Mouse (Mus musculus): ENCODE results near the gene Clcc1.
A peak's percentile ranks its signal among the peaks of the same experiment; 100 is the strongest.
"Not testable (repeated sequence)": the region's sequence is repeated elsewhere in the genome, so short reads cannot be mapped to it uniquely, and the experiment has no call there.

Clcc1 gene

DNA sequence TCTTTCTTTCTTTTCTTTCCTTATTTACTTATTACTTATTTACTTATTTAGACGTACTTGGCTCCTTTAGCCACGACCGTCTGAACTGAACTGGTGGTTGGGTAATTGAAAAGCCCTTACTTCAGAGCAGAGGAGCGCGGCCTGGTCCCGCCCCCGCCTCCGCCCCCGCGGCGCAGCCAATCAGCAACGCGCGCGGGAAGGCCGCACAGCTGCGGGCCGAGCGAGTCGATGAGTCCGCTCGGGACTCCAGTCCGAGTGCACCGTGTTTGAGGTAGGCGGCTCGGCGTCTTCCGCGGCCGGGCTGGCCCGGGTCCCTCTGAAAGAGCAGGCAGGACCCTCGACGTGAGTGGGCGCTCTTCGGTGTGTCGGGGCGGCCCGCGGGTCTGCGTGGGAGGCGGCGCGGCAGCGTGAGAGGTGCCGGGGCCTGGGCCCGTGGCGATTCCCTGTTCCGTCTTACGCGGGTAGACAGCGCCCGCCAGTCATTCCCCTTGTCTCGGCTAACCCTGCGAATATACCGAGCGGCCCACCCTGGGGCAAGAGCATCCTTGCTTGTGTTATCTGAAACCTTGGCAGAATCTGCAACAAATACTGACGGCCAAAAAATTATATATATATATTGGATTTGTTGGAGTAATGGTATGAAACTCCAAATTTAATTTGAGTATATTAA lies at the start of gene Clcc1:
Clcc1 (plus strand) TSS at position 204 of the 670 bp plus-strand sequence.
- ATAC-seq (ENCODE audit: low TSS enrichment): peak; percentile 93

DNA sequence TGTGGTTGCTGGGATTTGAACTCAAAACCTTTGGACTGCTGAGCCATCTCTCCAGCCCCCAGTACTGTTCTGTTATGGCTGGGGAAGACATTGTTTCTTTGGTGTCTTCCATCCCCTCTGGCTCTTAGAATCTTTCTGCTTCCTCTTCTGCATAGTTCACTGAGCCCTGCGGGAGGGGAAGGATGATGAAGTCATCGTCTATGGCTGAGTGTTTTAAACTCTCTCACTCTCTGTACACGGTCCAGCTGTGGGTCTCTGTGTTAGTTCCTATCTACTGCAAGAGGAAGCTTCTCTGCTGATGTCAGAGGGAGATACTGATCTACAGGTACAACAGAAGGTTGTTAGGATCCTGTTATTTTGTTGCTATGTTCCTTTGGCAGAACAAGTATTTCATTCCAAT lies 44.8 kb upstream of the Clcc1 start:
- ATAC-seq (ENCODE audit: low TSS enrichment): no peak

DNA sequence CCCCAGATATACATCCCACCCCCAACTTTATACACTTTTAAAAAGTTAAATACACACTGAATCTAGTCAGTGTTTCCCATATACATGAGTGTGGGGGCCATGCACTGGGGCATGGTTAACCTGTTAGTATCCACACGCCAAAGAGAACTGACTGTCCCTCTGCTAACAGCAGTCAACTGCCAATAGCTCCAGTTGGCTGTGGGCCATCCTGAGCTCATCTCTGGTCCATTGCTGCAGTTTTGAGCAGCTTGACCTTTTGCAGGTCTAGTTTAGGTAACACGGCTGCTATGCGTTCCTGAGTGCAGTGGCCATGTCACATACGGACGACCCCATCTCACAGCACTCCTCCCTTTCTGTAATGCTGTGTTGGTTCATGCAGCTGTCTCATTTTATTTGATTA lies 19.0 kb upstream of the Clcc1 start:
- ATAC-seq (ENCODE audit: low TSS enrichment): no peak

DNA sequence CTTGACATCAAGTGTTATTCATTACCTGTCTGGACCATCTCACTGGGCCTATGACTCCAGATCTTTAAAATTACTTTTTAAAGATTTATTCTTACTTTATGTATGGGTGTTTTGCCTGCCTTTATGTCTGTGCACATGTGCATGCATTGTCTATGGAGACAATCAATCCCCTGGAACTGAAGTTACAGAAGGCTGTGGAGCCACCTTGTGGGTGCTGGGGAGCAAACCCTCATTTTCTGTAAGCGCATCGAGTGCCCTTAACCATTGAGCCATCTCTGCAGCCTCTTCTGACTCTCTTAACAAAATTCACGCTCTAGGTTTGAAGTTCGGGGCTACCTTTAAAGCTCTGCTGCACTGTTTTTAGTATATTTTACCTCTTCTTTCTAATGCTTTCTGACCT lies 14.3 kb upstream of the Clcc1 start:
- ATAC-seq (ENCODE audit: low TSS enrichment): no peak

DNA sequence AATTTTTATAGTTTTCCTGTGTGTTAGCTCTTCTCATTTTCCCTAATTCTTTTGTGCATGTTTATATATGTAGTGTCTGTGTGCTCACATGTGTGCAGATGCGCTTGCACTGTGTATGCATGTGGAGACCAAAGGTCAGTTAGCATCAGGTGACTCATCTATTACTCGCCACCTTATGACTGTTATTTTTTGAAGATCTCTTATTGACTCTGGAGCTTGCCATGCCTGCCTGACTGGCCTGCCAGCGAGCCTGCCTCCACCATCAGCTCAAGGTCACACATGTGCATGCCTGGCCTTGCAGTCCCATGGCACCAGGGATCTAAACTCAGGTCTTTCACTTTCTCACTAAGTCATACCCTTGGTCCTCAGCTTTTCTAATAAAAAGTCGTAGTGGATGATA lies 12.7 kb upstream of the Clcc1 start:
- ATAC-seq (ENCODE audit: low TSS enrichment): no peak

DNA sequence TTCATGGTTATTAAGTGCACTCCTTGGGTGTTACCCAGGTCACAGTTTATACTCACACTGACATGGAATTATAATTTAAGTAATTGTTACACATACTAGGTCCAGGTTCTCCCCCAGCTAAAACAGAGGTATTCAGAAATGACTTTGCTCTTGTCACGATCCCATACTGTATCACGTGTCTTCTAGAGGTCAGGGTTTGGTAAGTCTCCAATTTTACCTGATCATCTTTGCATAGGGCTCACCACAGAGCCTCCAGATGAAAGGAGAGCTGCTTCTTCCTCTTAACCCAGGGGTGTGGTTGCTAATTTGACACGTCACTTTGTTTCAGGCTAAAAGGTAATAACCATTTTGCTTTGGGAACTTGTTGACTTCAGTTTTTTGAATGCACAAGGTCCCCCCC lies 8.9 kb upstream of the Clcc1 start:
- no peak for ATAC-seq (ENCODE audit: low TSS enrichment)

DNA sequence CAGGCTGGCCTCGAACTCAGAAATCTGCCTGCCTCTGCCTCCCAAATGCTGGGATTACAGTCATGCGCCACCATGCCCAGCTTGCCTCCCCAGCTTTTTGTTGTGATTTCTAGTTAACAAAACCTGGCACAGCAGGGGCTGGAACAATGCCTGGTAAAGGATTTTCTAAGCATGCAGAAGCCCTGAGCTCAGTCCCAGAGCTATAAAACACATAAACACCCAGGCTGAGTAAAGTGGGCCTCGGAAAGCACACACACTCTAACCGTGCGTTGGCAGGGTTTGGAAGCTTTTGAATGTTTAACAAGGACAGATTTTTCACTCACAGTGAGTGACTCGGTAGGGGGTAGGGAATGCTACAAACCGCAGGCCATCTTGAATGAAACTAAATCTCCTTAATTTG lies 7.7 kb upstream of the Clcc1 start:
- ATAC-seq (ENCODE audit: low TSS enrichment): peak; percentile 82

DNA sequence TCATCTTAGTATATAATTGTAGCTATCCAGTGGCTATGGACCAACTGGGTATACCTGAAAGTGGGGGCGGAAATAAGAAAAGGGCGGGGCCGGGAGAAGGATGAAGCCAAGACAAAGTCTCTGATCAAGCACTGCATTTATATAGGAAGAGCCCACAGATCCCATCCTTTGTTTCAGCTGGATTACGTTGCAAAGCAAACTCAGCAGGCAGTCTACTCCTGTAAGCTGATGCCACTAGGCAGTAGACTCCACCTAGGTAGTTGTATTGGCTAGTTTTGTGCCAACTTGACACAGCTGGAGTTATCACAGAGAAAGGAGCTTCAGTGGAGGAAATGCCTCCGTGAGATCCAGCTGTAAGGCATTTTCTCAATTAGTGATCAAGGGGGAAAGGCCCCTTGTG lies 6.0 kb upstream of the Clcc1 start:
- not testable (repeated sequence) for ATAC-seq (ENCODE audit: low TSS enrichment)

DNA sequence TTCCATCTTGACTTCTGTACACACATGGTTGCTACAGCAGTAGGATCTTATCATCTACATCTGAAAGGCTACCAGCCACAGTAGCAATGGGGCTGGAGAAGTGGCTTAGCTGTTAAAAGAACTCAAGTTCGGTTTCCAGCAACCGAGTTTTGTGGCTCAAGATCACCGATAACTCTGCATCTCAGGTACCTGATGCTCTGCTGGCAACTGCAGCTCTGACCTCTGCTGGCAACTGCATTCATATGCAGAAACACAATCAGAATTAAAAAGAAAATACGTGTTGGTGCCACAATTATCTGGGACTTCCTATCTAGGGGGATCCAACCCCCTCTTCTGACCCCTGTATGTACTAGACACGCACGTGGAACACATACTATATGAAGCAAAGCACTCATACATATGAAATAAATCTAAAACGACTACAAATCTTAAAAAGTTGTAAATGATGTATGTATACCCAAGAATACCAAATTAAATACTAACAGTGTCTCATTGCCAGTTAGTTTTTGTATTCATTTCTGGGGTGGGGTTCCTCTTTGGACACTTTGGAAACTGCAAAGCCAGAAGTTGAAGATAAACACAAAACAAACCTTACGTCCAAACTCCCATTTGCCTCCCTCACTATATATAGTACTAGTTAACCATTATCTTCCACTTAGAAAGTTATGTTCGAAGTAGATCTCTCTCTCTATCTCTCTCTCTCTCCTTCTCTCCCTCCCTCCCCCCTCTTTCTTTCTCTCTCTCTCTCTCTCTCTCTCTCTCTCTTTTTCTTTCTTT lies 659 bp upstream of the Clcc1 start:
- ATAC-seq (ENCODE audit: low TSS enrichment): no peak

DNA sequence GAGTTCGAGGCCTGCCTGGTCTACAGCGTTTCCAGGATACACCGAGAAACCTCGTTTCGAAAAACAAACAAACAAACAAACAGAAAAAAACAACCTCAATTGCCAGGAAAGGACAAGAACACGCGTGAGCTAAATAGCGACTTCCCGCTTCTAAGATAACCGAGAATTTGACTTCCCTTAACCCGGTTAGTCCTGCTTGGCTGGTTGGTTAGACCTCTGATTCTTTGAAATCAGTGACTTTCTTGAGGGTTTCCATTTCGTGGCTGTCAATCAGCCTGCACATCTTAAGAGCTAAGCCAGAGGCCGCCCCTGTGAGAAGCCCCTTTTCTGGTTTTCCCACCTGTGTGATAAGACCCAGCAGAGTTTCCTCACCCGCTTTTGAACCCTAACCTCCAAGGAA lies 853 bp downstream of the Clcc1 start:
- ATAC-seq (ENCODE audit: low TSS enrichment): no peak

DNA sequence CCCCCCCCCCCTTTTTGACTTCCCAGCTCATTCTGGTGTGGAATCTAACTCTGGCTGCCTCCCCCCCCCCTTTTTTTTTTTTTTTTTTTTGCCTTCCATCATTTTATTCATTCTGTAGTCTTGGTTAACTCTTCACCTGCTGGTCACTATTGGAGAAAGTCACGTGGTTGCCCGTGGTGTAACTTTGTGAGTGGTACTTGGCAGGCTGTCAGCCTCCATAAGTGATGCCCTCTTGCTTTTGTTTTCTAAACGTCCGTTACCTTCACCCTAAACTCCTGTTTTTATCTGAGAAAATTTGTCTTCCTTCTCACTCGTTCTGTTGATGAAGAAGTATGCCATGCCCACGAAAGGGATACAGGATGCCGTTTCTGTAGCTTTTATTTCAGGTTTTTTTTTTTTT lies 1.8 kb downstream of the Clcc1 start:
- no peak for ATAC-seq (ENCODE audit: low TSS enrichment)

DNA sequence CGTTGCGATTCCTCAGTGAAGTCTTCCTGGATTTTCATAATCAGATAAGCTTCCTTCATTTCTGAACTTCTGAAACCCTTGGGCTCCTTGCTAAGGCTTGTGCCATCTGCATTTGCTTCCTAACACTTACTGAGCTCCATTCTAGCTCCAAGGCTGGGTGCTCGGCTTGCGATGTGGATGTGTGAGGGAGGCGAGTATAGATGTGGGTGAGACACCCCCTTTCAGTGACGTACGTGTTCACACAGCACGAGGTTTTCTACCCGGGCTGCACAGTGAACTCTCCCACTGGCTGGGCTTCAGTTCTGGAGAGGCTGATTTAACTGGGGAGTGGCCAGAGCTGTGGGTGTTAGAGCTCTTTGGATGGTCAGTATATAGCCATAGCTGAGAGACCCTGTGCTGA lies 4.9 kb downstream of the Clcc1 start:
- peak; percentile 60 for ATAC-seq (ENCODE audit: low TSS enrichment)

DNA sequence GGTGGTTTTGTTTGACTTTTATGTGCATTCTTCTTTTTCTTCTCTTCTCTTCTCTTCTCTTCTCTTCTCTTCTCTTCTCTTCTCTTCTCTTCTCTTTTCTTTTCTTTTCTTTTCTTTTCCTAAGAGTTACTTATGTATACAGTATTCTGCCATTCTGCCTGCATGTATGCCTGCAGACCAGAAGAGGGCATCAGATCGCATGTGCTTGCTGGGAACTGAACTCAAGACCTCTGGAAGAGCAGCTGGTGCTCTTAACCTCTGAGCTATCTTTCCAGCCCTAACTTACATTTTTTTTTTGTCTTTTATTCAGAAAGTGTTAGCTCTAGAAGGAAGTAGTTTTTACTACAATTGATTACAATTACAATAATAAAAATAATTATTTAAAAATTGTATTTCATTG lies 7.2 kb downstream of the Clcc1 start:
- ATAC-seq (ENCODE audit: low TSS enrichment): no peak

DNA sequence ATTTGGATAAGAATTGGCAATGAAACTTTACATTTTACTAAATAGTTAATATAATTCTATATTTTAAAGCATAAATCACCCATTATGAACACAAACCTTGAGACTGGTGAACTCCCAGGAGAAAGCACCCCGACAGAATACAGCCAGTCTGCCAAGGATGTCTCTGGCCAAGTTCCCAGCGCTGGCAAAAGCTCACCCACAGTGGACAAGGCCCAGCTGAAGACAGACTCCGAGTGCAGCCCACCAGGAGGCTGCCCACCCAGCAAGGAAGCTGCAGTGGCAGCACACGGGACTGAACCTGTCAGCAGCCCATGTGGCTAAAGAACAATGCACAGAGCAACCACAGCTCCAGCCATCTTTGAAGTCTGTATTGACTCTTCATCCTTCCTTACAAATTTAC lies 22.9 kb downstream of the Clcc1 start:
- no peak for ATAC-seq (ENCODE audit: low TSS enrichment)

DNA sequence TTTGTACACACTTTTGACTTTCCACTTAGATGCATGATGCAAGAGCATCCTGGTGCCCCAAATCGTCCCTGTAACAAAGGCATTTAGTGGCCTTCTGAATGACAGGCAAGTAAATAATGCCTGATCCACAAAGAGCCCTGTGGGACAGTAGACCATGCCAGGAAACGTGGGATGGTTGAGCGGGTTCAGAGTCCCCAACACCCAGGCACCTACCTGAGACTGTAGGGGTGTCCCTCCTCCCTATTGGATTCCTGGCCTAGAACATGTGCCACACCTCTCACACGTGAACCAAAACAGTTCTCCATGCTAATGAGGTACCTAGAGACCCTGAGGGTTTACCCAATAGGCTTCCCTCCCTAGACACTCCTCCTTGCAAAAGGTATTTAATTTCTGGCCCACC lies 27.3 kb downstream of the Clcc1 start:
- no peak for ATAC-seq (ENCODE audit: low TSS enrichment)

DNA sequence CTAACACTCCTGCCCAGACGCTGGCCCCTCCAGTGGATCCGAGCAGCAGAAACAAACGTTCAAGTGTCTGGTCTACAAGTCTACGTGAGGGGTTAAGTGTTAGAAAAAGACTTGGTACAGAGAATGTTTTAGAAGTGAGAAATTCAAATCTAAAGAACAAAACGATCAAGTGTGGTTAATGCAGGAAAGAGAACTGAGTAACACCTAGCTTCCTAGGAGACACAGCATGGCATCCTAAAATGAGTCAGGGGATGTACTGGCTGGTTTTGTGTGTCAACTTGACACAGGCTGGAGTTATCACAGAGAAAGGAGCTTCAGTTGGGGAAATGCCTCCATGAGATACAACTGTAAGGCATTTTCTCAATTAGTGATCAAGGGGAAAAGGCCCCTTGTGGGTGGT lies 29.9 kb downstream of the Clcc1 start:
- ATAC-seq (ENCODE audit: low TSS enrichment): not testable (repeated sequence)

DNA sequence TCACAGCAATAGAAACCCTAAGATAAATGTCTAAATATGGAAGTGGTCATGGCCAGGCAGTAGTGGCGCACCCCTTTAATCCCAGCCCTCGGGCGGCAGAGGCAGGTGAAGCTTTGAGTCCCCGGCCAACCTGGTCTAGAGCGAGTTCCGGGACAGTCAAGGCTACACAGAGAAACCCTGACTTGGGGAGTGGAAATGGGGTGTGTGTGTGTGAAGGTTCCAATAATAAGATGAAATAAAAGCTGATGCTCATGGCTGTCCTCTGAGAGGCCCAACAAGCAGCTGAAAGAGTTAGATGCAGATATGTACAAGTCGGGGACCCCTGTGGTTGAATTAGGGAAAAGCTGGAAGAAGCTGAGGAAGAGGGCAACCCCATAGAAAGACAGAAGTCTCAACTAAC lies 32.0 kb downstream of the Clcc1 start:
- ATAC-seq (ENCODE audit: low TSS enrichment): no peak

DNA sequence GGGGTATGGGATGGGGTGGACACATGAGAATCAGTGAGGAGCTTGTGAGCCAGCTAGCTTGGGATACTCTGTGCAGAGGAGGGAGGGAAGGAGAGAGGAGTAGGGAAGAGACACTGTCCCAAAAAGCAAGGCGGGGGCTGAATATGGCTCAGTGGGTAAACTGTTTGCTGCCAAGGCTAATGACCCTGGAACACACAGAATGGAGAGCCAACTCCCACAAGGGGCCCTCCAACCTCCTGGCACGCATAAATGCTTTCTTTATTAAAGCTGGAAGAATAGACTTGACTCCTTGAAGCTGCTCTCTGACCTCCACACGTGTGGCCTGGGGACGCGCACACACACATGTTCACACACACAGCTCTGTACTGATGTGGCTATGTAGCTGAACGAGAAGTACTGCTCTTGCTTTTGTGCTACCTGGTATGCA lies 35.3 kb downstream of the Clcc1 start:
- ATAC-seq (ENCODE audit: low TSS enrichment): no peak

DNA sequence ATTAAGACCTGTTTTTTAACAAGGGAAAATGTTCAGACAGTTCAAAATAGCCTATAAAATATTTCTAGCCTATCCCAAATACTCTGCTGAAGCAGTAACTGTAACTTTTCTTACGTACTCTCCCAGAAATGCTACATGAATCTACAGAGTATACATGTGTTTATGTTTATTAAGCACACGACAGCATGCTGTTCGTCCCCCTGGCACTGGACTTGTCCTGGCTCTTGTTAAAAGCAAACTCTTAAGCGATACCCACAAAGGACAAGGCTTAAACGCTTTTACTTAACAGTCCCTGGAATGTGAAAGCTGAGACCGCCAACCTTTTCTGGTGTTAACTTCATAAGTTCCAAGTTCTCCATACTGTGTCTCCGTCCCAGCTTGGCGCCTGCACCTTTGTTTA lies 35.7 kb downstream of the Clcc1 start:
- no peak for ATAC-seq (ENCODE audit: low TSS enrichment)

DNA sequence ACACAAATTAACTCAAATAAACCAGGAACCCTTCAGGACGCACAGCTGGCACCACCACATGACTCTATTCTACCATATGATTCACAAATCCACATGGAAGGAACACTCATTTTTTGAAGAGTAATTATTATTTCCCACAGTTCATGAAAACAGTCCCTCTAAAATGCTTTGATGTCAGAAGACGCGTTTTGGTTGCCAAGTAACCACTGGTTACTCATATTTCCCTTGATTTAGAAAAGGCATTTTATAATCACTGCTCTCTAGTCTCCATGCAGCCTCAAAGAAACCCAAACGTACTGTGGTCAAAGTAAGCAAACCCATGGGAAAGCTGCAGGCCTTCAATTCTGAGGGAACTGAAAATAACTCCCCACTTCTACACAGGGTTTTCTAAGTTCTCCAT lies 36.3 kb downstream of the Clcc1 start:
- ATAC-seq (ENCODE audit: low TSS enrichment): peak; percentile 31; the same call in 1 of the 2 replicates

DNA sequence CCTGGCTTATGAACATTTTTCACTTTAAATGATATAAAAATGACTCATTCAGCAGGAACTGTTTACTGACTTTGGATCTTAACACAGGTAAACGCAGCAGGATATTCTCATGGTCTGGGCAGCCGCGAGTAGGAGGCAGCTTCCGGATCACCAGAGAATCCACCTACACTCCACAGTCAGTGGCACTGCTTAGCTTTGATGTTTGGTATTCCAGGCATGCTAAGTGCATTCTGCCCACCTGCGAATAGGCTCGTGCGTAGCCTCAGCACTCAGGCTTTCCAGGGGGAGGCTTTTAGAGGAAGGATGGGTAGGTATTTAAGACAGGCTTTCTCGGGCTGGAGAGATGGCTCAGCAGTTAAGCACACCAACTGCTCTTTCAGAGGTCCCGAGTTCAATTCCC lies 40.6 kb downstream of the Clcc1 start:
- peak; percentile 92 for ATAC-seq (ENCODE audit: low TSS enrichment)

DNA sequence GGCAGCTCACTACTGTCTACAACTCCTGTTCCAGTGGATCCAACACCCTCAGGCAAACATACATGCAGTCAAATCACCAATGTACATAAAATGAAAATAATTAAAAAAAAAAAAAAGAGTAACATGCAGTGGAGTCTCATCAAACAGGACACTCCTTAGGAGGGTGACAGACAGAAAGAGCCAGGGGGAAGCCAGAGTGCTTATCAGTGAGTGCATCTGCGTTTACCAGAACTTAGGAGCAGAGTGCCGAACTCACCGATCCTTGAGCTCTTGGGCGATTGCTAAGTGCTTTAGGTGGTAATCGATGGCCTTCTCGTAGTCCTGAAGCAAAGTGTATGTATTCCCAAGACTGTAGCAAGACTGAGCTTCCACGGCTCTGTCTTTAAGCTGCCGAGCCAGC lies 44.9 kb downstream of the Clcc1 start:
- no peak for ATAC-seq (ENCODE audit: low TSS enrichment)

DNA sequence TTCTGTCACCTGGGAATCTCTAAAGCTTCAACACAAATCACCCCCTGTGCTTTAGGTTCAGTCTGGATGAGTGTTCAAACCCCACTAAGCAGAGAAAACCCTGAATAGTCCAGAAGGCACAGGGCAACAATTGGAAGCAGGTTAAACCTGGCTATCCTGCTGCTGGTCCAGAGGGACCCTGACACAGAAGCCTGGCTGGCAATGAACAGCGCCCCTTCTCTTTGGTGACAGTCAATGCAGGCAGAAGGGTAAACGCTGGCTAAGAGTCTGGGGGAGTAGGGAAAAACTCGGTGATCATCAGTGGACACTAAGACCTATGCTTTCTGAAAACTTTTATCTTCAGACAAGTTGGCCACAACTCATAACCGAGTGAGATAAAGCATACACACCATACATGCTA lies 46.1 kb downstream of the Clcc1 start:
- no peak for ATAC-seq (ENCODE audit: low TSS enrichment)

DNA sequence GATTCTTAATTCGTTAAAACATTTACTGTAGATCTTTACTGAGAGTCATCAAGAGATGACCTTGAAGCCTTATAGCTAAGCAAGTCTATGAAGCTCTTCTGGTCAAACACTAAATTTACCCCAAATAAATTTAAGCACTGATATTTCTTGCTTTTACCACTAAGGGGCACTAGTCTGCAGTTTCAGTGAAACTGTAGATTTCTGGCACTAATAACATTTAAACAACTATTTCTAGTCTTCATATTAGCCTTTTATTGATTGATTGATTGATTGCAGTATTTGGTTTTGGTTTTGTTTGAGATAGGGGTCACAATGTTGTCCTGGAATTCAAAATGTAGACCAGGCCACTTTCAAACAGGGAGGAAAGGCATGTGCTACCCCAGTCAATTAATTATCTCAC lies 47.5 kb downstream of the Clcc1 start:
- no peak for ATAC-seq (ENCODE audit: low TSS enrichment)
